Mouse (Mus musculus) limb, embryonic 12.5 days (tissue): Measurements from ENCODE around the gene Vegfc. TPM values are rescaled to one million over a fixed set of nuclear protein-coding genes. Genes with fewer than 3 reads are reported as not detected.
A peak's percentile ranks its signal among the peaks of the same experiment; 100 is the strongest.

Experiments used
- ATAC-seq: fragments of 200-750 bp; cut with Nextera tagmentation; 2 replicates; pipeline ENCODE4 v1.8.0; 2017; ENCODE audit warnings: low read depth, moderate TSS enrichment; ENCODE audit not compliant: insufficient number of reproducible peaks, insufficient read depth, low FRiP score, low TSS enrichment
- H3K27ac ChIP-seq: fragments of 300-500 bp; sonication (generic); 2 replicates; pipeline ENCODE4 v1.5.1; 2016; ENCODE audit warnings: mild to moderate bottlenecking, moderate library complexity
- H3K27me3 ChIP-seq: fragments of 300-500 bp; sonication (generic); 2 replicates; pipeline ENCODE4 v1.6.1; 2016; ENCODE audit warnings: mild to moderate bottlenecking, moderate library complexity
- H3K36me3 ChIP-seq: fragments of 300-500 bp; sonication (generic); 2 replicates; pipeline ENCODE4 v1.6.1; 2016; ENCODE audit warnings: mild to moderate bottlenecking, moderate library complexity
- H3K4me1 ChIP-seq: fragments of 300-500 bp; sonication (generic); replicated peaks from 2 replicates; pipeline ENCODE4 v1.6.1; 2016
- H3K4me2 ChIP-seq: fragments of 300-500 bp; sonication (generic); 2 replicates; pipeline ENCODE4 v1.6.1; 2016; ENCODE audit warnings: mild to moderate bottlenecking, moderate library complexity
- H3K4me3 ChIP-seq: fragments of 300-500 bp; sonication (generic); replicated peaks from 2 replicates; pipeline ENCODE4 v1.5.1; 2016; ENCODE audit warnings: mild to moderate bottlenecking
- H3K9ac ChIP-seq: fragments of 300-500 bp; sonication (generic); replicated peaks from 2 replicates; pipeline ENCODE4 v1.6.1; 2016; ENCODE audit warnings: mild to moderate bottlenecking, moderate library complexity
- H3K9me3 ChIP-seq: fragments of 300-500 bp; sonication (generic); 2 replicates; pipeline ENCODE4 v1.6.1; 2016; ENCODE audit warnings: mild to moderate bottlenecking, moderate library complexity
- WGBS: fragments of 180-500 bp; shearing (Covaris S2); methylation state at CpG from one replicate; pipeline ENCODE4 v1.1.7; 2016; 5-methylcytosine and 5-hydroxymethylcytosine counted together
- polyA plus RNA-seq: library from polyadenylated mRNA; unstranded; fragments of >200 nt; fragmentation: Nextera tagmentation; extraction: Ambion mirVana; gene quantifications from 2 replicates; pipeline ENCODE4 v1.2.1, GENCODE M21; 2016

Vegfc gene
- polyA plus RNA-seq, 1 experiment from 2014 or later: 9.6 TPM

- H3K9ac ChIP-seq: no peak overlapping the region
- H3K4me1 ChIP-seq: no peaks in the 10 kb centered on the region
- 89% methylated on average over 6 of the region's 6 CpGs for WGBS
- no peaks in the 10 kb centered on the region for H3K27me3 ChIP-seq
- no peak overlapping the region for H3K27ac ChIP-seq
- no peak for ATAC-seq
- no peak overlapping the region for H3K4me3 ChIP-seq
- H3K9me3 ChIP-seq: no peaks in the 10 kb centered on the region
- no peaks in the 10 kb centered on the region for H3K36me3 ChIP-seq
- H3K4me2 ChIP-seq: no peak overlapping the region
These were observed 8.5 kb downstream of the Vegfc start for GRCm38 (mm10) chr8:54085896-54086295.

- Histone ChIP-seq H3K27ac (no peak overlapping the region), H3K4me3 (no peak overlapping the region), H3K4me1 (no peaks in the 10 kb centered on the region), H3K27me3 (no peaks in the 10 kb centered on the region), H3K9me3 (no peaks in the 10 kb centered on the region), H3K9ac (no peak overlapping the region), H3K4me2 (no peak overlapping the region), H3K36me3 (no peaks in the 10 kb centered on the region)
- no peak for ATAC-seq
- WGBS: 81% methylated on average over 2 of the region's 2 CpGs
These were observed 9.7 kb downstream of the Vegfc start for GRCm38 (mm10) chr8:54087114-54087513.

GRCm38 (mm10) chr8:54089204-54089603, 11.8 kb downstream of the Vegfc start:
- ATAC-seq: no peak
- H3K4me2 ChIP-seq: no peak overlapping the region
- H3K36me3 ChIP-seq: no peaks in the 10 kb centered on the region
- no peak overlapping the region for H3K4me3 ChIP-seq
- H3K27me3 ChIP-seq: no peaks in the 10 kb centered on the region
- no peak overlapping the region for H3K9ac ChIP-seq
- WGBS: 71% methylated on average over 4 of the region's 4 CpGs
- H3K9me3 ChIP-seq: no peaks in the 10 kb centered on the region
- H3K27ac ChIP-seq: no peak overlapping the region
- H3K4me1 ChIP-seq: no peaks in the 10 kb centered on the region

GRCm38 (mm10) chr8:54089901-54090300, 12.5 kb downstream of the Vegfc start:
- no peaks in the 10 kb centered on the region for H3K9me3 ChIP-seq
- H3K4me1 ChIP-seq: no peaks in the 10 kb centered on the region
- no peak overlapping the region for H3K4me2 ChIP-seq
- no peaks in the 10 kb centered on the region for H3K27me3 ChIP-seq
- no peak for ATAC-seq
- H3K4me3 ChIP-seq: no peak overlapping the region
- 95% methylated on average over 2 of the region's 2 CpGs for WGBS
- no peak overlapping the region for H3K9ac ChIP-seq
- no peaks in the 10 kb centered on the region for H3K36me3 ChIP-seq
- H3K27ac ChIP-seq: no peak overlapping the region

- Histone ChIP-seq H3K4me3 (no peak overlapping the region), H3K36me3 (no peaks in the 10 kb centered on the region), H3K9ac (no peak overlapping the region), H3K27ac (no peak overlapping the region), H3K4me2 (no peak overlapping the region), H3K4me1 (peaks cover 4% of the 10 kb centered on the region; the same call in 1 of the 2 replicates), H3K9me3 (no peaks in the 10 kb centered on the region), H3K27me3 (no peaks in the 10 kb centered on the region)
- no peak for ATAC-seq
- WGBS: 14% methylated on average over 6 of the region's 6 CpGs
These were observed 22.7 kb downstream of the Vegfc start for GRCm38 (mm10) chr8:54100058-54100457.

GRCm38 (mm10) chr8:54114581-54114980, 37.2 kb downstream of the Vegfc start:
- Histone ChIP-seq H3K9me3 (no peaks in the 10 kb centered on the region), H3K4me3 (no peak overlapping the region), H3K4me2 (no peak overlapping the region), H3K36me3 (no peaks in the 10 kb centered on the region), H3K27me3 (no peaks in the 10 kb centered on the region), H3K4me1 (peaks cover 7% of the 10 kb centered on the region), H3K27ac (no peak overlapping the region), H3K9ac (no peak overlapping the region)
- ATAC-seq: no peak
- 9% methylated on average over 3 of the region's 3 CpGs for WGBS

- ATAC-seq: no peak
- Histone ChIP-seq H3K27ac (no peak overlapping the region), H3K4me3 (no peak overlapping the region), H3K27me3 (no peaks in the 10 kb centered on the region), H3K36me3 (no peaks in the 10 kb centered on the region), H3K9me3 (no peaks in the 10 kb centered on the region), H3K9ac (no peak overlapping the region), H3K4me2 (no peak overlapping the region), H3K4me1 (no peaks in the 10 kb centered on the region)
- 92% methylated on average over 7 of the region's 7 CpGs for WGBS
These were observed 42.7 kb downstream of the Vegfc start for GRCm38 (mm10) chr8:54120115-54120514.

- WGBS: 79% methylated on average over 3 of the region's 3 CpGs
- H3K27ac ChIP-seq: no peak overlapping the region
These were observed 44.5 kb downstream of the Vegfc start for GRCm38 (mm10) chr8:54121942-54122341.

GRCm38 (mm10) chr8:54122345-54122744, 44.9 kb downstream of the Vegfc start:
- H3K27me3 ChIP-seq: no peaks in the 10 kb centered on the region
- no peak overlapping the region for H3K27ac ChIP-seq
- H3K4me3 ChIP-seq: no peak overlapping the region
- no peaks in the 10 kb centered on the region for H3K4me1 ChIP-seq
- H3K36me3 ChIP-seq: no peaks in the 10 kb centered on the region
- no peak for ATAC-seq
- 53% methylated on average over 1 of the region's 1 CpGs for WGBS
- H3K4me2 ChIP-seq: no peak overlapping the region
- no peak overlapping the region for H3K9ac ChIP-seq
- no peaks in the 10 kb centered on the region for H3K9me3 ChIP-seq

More at GRCm38 (mm10) chr8:54121942-54122341, 44.5 kb downstream of the Vegfc start:
- ATAC-seq: no peak
- Histone ChIP-seq H3K36me3 (no peaks in the 10 kb centered on the region), H3K4me1 (no peaks in the 10 kb centered on the region), H3K27me3 (no peaks in the 10 kb centered on the region), H3K9me3 (no peaks in the 10 kb centered on the region), H3K4me3 (no peak overlapping the region), H3K4me2 (no peak overlapping the region), H3K9ac (no peak overlapping the region)

- H3K9me3 ChIP-seq: no peaks in the 10 kb centered on the region
- H3K4me1 ChIP-seq: no peaks in the 10 kb centered on the region
- H3K4me2 ChIP-seq: no peak overlapping the region
- no peak overlapping the region for H3K4me3 ChIP-seq
- no peak overlapping the region for H3K27ac ChIP-seq
- H3K36me3 ChIP-seq: no peaks in the 10 kb centered on the region
- ATAC-seq: no peak
- no peak overlapping the region for H3K9ac ChIP-seq
- WGBS: 91% methylated on average over 2 of the region's 2 CpGs
- no peaks in the 10 kb centered on the region for H3K27me3 ChIP-seq
These were observed 53.2 kb downstream of the Vegfc start for GRCm38 (mm10) chr8:54130558-54130957.

- 58% methylated on average over 4 of the region's 4 CpGs for WGBS
- Histone ChIP-seq H3K27me3 (no peaks in the 10 kb centered on the region), H3K9ac (no peak overlapping the region), H3K36me3 (no peaks in the 10 kb centered on the region), H3K4me1 (no peaks in the 10 kb centered on the region), H3K4me3 (no peak overlapping the region), H3K27ac (no peak overlapping the region), H3K9me3 (no peaks in the 10 kb centered on the region), H3K4me2 (no peak overlapping the region)
- no peak for ATAC-seq
These were observed 75.8 kb downstream of the Vegfc start for GRCm38 (mm10) chr8:54153240-54153639.

GRCm38 (mm10) chr8:54163505-54163904, 86.1 kb downstream of the Vegfc start:
- H3K36me3 ChIP-seq: no peaks in the 10 kb centered on the region
- H3K4me2 ChIP-seq: peak overlapping the region; percentile 47
- H3K4me3 ChIP-seq: no peak overlapping the region; the same call in 1 of the 2 replicates
- 3% methylated on average over 5 of the region's 5 CpGs for WGBS
- H3K27me3 ChIP-seq: no peaks in the 10 kb centered on the region
- no peaks in the 10 kb centered on the region for H3K9me3 ChIP-seq
- ATAC-seq: peak; percentile 90
- peak overlapping the region; percentile 77 for H3K27ac ChIP-seq
- no peaks in the 10 kb centered on the region; the same call in 1 of the 2 replicates for H3K4me1 ChIP-seq
- H3K9ac ChIP-seq: no peak overlapping the region
